Mouse (Mus musculus) embryo, embryonic 10.5 days (tissue): ENCODE results near the gene Rnf145.

Experiments used
- DNase-seq: peaks from one replicate; pipeline ENCODE4 v3.0.0-alpha.2; 2015; ENCODE audit warnings: low spot score

Rnf145 gene

DNA sequence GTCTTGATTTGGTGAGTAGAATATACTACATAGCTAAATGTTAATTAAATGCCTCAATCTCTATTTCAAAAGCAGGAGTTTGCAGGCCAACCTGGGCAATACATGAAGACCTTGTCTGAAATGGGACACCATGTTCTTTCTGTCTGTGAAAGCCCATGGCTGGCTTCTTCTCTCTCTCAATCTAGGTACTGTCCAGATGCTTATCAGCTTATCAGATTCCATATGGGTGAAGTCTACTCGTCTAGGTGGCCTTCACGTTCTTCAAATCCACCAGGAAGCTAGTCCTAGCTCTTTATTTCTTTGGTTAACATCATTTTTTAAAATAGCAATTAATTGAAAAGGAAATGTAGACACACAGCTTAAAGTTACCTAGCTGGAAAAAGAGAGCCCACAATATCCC, 8.9 kb upstream of the Rnf145 start:
- DNase-seq = no peak

DNA sequence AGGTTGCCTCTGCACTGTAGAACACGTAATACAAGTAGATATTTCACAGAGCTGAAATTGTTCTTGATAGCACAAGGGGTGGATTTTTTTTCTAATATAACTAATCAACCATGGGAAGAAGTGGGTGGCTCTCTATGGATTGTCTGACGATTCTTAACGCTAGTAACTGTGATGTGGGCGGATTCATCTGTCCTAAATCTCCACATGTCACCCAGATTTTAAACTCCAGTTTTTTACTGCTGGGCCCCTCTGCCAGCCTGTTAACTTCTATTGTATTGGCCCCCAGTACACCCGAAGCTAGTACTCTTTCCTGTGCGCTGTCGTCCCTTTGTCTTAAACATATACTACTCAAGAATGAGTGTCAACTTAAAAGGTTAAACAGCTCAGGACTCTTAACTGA, 8.4 kb upstream of the Rnf145 start:
- DNase-seq = no peak

DNA sequence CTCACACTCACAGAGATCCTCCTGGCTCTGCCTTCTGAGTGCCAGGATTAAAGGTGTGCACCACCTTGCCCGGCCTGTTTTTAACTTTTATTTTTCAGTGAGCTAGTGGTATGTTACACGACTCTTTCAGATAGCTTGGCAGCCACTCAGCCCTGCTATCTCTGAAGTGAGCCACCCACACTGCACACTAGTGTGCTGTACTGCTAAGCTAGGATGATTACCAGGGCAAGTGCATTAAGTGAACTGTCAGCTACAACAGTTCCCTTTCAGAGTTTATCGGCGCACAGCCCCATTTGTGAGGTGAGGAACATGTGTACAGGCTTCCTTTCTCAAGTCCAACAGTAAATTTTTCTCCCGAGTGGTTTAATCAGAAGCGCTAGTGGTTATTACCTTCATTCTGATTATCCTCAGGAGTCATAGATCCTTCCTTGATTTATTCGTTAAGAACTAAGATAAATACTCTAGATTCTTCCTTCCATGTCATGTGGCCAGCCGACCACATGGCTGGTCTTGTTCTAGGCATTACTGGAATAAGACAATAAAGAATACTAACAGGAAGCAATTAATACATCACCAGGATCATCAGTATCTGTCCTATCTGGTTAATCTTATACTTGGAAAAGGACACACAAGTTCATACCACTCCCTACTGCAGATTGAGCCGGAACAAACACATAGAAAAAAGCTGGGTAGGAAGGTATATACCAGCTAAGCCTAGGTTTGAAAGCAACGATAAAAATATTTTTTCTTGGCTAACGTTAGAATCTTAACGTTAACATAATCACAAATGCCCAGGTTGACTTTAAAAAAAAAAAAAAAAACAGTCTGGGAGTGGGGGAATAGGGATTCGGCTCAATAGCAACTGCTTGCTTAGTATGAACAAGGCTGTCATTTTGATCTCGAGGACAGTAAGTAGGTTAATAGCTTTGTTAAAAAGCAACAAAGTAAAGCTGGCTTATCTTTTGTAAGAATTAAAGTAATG, 6.4 kb upstream of the Rnf145 start:
- DNase-seq = no peak

DNA sequence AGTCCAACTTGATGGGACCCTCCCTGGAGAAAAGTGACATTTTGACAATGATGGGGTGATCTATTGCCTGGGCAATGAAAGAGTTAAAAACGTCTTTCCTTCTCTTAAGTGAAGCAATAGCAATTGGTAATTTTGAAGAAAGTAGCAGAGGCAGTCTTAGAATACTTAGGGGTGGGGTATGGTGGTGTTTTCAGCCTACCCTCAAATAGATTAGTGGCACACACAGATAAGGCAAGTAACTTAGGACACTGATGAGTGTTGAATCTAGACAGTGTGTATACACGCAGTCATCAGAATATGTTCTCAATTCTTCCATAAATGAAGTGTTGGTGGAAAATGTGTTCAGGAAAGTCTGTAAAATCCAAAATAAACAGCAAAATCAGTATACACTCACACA, 5.7 kb upstream of the Rnf145 start:
- DNase-seq = no peak

DNA sequence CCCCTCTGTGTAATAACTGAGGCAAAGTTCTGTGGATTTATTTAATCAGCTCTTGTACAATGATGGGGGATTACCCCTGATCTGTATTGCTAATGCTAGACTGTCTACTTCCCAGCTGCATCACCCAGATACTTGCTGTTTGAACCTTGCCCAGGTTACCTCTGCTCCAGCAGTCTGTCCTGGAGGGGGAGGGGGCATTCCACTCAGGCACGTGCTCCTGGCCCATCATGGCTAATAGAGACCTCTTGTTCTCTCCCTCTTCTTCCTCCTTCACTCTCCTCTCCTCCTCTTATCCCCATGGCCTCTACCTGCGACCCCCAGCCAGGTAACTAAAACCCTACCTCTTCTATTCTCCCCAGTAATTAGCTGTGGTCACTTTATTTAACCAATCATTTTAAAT, 4.1 kb upstream of the Rnf145 start:
- no peak for DNase-seq

DNA sequence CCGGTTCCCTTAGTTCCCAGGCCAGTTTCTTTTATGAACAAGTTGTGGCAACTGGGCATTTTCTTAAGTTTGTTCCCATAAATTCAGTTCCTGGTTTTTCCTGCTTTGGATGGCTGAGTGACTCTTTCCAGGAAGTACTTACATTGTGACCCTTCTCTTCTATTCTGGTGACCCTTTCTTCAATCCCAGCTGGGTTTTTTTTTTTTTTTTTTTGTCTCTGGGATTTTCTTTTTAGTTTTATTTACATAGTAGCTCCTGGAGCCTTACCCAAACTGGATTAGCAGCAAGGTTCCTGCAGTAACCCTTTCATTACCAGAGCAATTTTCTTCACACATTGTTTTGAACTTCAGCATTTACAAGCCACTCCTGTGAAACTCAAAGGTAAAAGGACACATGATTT, 2.4 kb upstream of the Rnf145 start:
- DNase-seq = no peak

DNA sequence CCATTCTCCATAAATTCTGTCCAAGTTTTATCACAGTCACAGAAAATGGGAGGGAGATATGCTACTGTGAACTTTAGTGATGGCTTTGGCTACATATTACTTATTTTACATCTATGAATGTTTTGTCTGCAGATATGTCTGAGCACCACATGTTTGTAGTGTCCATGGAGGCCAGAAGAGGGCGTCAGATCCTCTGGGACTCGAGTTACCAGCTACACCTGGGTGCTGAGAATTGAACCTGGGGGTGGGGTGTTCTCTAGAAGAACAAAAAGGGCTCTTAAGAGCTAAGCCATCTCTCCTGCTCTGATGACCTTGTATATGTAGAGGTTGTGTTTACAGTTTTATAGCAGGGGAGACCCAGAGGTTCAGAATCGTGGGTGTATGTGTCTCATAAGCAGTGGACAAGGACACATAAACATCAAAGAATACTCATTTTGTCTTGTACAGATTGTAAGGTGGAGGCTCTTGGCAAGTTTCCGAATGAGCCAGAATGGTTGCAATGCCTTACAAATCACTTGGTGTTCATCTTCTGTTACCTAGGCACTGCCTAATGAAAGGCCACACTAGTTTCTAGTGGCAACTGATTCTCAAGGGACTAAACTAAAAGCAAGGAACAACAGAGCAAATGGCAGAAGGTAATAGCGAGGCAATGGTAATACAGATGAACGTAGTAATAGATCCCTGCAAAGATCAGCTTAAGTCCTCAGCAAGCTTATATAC, 1.0 kb upstream of the Rnf145 start:
- no peak for DNase-seq

DNA sequence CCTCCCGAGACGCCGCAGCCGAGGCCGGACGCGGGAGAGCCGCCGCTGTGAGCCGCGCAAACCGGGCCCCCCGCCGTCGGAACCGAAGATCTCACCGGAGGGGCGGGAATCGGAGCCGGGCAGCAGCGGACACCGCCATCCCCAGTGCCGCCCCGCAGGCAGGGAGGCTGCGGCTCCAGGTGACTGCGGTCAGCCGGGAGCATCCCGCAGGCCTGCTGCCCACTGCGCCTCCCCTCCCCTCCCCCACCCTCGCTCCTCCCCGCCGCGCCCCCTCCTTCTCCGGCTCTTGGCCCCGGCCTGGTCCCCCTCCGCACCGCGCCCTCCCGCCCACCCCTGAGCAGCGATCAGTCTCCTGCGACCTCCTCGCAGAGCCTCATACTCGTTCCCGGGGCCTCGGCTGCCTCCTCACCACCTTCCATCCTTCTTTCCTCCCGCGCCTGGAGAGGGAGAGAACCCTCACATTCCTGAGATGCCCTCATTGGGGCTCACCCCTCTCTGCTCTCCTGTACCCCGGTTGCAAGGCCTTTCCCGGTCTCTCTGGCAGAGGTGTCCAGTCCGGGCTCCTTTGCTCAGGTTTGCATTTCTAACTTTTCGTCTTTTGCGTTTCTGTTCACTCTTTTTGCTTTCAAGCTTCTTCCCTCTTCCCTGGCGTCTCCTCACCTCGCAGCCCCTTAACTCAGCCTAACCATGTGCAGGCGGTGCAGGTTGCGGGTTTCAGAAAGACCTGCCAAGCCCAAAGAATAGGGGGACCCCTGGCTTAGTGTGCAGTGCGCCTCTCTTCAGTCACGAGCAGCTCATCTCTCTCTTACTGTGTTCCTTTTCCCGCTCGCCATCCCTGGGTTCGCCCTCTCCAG, 559 bp downstream of the Rnf145 start:
- peak; percentile 65 for DNase-seq

DNA sequence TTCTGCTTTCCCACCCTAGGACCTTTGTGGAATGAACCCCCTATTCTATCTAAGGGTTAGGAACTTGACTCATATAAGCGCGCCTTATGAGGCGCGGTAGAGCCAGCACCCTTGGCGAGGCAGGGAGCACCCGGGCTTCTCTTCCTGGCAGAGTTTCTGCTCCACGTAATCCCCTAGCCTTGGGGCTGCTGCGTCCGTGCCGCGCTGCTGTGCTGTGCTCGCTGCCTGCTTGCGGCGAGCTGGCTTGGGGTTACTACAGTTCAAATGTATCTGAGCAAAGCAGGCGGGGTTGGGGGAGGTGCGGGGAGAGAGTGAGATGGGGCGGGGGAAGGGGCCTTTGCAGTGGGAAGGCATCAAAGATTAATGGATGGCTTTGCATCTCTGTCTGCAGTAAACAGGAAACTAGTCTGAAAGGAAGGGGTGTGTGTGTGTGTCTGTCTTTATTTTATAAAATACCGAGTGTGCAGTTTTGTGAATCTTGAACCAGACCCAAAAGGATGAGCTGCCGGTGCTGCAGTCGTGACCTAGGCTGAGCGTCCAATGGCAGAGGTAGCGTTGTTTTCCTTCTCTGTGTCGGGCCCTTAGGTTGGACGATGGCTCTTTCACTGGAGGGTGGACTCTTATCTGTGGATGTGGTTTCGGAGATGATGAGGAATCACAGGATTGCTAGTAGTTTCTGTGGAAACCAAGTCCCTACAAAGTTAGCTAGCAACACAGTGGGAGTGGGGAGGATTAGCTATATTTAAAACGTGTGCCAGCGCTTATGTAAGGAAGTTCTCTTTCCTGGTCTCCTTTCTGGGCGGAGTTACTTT, 1.4 kb downstream of the Rnf145 start:
- DNase-seq = peak; percentile 92

DNA sequence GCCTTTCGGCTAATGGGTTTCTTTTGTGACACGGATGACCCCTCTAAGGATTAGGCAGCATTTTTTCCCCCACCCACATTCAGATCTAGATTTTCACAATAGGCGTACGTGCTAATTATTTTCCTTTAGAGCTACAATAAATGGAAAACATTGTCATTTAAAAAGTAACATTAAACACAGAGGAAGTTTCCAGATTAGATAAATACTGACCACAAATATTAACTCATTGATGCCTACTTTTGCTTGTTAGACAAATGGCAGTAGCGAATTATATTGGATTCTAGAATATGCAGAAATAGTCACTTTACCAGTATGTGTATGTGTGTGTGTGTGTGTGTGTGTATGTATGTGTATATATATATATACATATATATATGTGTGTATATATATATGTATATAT, 3.8 kb downstream of the Rnf145 start:
- DNase-seq = no peak

DNA sequence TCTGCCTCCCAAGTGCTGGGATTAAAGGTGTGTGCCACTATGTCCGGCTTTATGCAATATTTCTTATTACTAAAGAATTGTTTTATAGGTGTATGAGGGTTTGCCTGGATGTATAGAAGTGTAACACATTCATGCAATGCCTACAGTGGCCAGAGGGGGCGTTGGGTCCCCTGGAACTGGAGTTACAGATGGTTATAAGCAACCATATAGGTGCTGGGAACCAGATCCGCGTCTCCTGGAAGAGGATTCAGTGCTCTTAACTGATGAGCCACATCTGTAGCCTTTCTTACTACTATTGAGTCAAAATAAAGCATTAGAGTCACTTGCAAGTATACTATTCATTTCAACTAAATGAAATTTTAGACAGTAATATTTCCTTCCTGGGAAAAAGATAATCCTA, 7.0 kb downstream of the Rnf145 start:
- no peak for DNase-seq

DNA sequence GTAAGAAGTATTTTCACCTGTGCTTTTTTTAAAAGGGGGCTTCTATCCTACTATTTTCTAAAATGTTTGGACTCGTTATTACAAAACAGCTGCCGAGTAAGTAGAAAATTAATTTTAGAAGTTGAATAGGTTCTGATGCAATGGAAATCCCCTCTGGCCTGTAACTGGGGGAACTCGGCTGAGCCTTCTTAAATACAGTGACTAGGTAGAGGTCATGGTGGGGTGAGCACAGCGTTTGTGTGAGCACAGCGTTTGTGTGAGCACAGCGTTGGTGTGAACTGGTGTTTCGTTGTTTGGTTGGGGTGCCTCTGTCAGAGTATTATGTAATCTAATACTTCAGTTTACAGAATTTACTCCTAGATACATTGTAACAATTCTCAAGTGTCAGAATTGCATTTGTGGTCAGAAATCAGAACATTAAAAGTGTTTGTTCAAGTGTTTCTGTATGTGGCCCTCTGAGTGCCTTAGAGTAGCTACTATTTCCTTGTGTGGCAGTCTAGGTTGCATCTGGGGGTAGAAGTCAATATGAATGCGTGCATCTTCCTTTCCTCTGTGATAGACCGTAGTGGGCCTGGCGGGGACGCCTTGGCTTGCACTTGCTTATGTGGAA, 8.0 kb downstream of the Rnf145 start:
- no peak for DNase-seq

DNA sequence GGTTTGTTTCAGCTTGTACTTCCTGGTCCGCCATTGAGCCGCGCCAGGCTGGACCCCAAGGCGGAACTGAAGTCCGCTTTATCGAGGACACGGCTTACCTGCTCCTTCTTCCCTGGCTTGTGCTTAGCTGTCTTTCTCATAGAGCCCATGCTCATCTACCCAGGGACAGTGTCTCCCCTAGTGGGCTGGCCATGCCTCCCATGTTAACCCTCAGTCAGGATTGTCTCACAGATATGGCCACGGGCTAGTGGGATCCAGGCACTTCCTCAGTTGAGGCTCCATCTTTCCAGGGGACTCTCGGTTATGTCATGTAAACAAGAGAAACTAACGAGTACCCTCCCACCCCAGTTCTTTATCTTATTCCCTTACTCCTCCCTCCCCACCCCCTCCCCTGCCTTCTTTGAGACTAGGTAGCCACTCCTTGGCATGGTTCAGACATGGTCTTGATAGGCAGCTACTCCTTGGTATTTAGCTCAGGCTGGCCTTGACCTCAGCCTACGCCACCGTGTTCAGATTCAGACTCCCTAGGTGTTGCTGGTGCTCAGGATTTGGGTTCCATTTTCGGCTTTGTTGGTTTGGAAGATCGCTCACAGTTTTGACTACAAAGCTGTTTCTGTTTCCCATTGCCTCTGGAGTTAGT, 9.9 kb downstream of the Rnf145 start:
- DNase-seq = no peak

DNA sequence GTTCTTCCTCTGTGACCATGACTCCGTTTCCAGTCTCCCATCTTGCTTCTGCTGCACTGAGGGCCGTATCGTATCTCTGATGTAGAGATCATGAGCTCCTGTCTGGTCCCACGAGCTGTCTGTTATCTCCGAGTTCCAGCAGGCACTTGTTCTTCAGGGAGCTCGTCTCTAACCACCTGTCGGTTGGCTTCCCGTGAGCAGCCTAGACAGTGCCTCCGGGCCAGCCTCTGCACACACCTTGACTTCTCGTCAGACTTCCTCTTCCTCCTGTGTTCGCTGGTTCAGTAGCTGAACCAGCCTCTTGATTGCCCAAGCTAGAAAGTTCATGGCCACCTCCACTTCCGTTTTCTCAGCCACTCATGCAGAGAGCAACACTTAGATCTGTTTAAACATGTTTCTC, 10.4 kb downstream of the Rnf145 start:
- DNase-seq = no peak

DNA sequence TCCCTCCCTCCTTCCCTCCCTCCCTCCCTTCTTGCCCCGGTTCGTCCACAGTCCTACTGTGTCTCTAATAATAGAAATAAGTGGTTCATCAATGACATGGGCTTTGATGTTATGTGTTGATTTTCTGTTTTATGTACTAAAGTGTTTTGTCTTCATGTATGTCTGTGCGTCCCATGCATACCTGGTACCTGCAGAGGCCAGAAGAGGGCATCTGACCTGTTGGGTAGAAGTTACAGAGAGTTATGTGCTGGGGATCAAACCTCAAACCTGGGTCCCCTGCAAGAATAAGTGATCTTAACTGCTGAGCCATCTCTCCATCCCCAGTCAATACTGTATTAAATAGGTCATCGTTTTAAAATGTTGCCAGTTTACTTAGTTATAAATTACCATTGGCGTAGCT, 11.0 kb downstream of the Rnf145 start:
- no peak for DNase-seq

DNA sequence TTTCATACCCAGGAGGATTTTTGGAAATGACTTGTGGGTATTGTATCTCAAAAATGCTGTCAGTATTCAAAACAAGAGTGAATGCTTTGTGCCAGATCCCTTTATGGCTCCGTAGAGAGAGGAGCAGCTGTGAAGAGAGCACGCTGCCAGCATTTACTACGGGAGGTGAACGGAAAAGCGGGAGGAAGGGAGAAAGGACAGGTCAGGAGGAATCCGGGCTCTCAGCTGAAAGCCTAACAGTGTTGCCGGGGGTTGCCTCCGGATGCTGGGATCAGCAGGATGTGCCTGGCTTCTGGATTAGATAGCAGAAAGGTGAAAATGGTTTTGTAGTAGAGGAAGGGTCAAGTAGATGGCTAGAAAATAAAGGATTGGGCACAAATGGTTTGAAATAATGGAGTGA, 11.6 kb downstream of the Rnf145 start:
- DNase-seq = no peak

DNA sequence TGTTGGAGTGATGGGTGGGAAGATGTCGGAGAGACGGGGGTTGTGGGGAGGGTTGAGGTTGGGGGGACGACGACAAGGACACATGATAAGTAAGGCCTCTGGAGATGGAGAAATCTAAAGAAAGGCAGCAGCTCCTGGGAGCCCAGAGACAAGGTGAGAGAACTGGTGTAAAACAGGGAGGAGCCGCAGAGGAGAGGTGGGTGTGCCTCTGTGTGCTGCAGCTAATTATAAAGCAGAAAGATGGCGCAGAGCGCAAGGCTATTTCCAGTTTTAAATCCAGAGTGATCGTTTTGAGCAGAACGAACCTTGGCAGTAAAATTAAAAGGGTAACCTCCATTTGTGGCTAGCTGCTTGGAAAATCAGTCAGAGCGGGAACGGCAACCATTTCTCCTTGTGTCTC, 12.1 kb downstream of the Rnf145 start:
- no peak for DNase-seq

DNA sequence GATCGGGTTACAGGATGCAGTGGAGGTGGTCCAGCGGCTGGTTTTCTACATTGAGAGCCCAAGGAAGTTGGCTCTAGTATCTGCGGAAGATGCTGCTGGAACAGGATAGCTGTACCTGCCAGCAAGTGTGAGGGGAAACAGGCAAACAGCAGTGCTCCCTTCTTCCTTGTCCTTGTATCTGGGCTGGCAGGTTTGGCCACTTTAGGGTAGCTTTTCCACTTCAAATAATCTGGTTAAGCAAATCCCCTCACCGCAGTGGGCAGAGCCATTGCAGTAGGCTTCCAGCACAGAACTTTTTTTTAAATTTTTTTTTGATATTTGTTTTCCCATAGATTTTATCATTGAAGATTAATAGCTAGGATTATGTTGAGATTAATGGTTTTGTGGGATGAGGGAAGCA, 12.9 kb downstream of the Rnf145 start:
- no peak for DNase-seq

DNA sequence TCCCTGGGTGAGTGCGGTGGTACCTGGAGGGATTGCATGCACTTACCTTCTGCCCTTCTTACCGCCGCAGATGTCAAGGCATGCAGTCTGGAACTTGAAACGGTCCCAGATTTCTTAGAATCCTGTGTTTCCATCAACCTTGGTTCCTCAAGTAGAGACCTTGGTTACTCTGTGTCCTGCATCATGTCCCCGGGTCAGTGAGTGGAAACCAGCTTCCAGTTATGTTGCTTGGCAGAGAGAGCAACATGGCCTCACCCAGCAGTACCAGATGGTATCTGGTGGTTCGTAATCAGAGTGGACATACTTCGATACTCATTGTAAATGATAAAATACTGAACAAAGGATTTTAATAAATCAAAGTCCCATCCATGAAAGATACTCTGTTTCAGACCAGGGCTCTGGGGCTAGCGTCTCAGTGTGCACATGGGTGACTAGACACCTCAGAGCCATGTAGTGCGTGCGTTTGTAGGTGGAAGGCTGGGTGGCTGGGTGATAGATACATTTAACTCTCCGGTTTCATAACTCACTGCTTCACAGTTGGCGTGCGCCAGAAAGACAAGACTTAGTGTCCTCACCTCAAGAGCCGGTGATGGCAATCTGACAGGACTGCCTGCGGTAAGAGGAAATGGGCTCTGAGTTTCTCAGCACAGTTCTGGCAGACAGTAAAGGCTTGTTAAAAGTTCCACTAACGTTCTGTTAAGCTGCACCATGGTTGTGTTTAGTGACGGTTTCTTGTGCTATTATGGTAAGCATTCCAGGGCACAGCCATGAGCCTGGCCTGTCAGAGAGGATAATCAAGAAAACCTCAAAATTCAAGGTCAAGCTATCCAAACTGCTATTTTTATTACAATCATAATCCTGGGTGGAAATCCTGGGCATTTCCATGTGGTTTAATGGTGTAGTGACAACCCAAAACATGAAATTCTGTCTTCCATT, 14.3 kb downstream of the Rnf145 start:
- DNase-seq = no peak
